In genomic region chr15:50563611-50564010, GRCm38 (mm10) we compare ENCODE assay signal across 24 mouse cellular contexts.
A peak's percentile ranks its signal among the peaks of the same experiment; 100 is the strongest.
DNase-seq lines count a peak whose midpoint lies in the region; ATAC-seq and TF ChIP-seq lines count a peak whose summit lies in the region.
"Had no signal": no experiment of that assay in that cellular context is flagged by ENCODE, and none has a peak within 500 bp of the region (broad histone marks: within the 10 kb centered on the region; RNA-seq: fewer than 3 reads in every experiment).

No protein-coding gene starts in this region.

- no peaks in the 10 kb centered on the region for H3K36me3 ChIP-seq in midbrain, postnatal 0 days (ENCODE audit: insufficient read depth, low read length)
- no peaks in the 10 kb centered on the region for H3K36me3 ChIP-seq in midbrain, embryonic 16.5 days (ENCODE audit: control insufficient read depth, insufficient read depth, low read length)
- H3K36me3 ChIP-seq: liver, embryonic 12.5 days; midbrain, embryonic 10.5 days; midbrain, embryonic 15.5 days; neural tube, embryonic 12.5 days had no signal

- no peak for TF ChIP-seq CTCF in midbrain, postnatal 0 days (IDR thresholded peaks at IDR 0.05)

- DNase-seq in adrenal gland, postnatal 25 days: peak; percentile 9
- DNase-seq in adrenal gland, adult 2 months: no peak
- peak; percentile 10 for DNase-seq in kidney, postnatal 10 days
- no peak for DNase-seq in kidney, adult 11 months
- DNase-seq in midbrain, postnatal 0 days (ENCODE audit: low spot score): peak; percentile 12
- DNase-seq in brain, adult 2 months (ENCODE audit: low read depth, low spot score): peak; percentile 8
- DNase-seq: cerebellum, adult 9-10 months; gastrocnemius, postnatal 14 days; heart, postnatal 14 days; kidney, postnatal 25 days; liver, postnatal 0 days; lung, postnatal 14 days; thymus, adult 2 months; thymus, postnatal 36 days had no signal

- no peaks in the 10 kb centered on the region for H3K27me3 ChIP-seq in midbrain, postnatal 0 days (ENCODE audit: insufficient read depth, low read length)
- no peaks in the 10 kb centered on the region for H3K27me3 ChIP-seq in midbrain, embryonic 16.5 days (ENCODE audit: control insufficient read depth, insufficient read depth, low read depth, low read length)
- H3K27me3 ChIP-seq: forebrain, embryonic 13.5 days; liver, embryonic 12.5 days; midbrain, embryonic 15.5 days; neural tube, embryonic 12.5 days had no signal

- H3K9ac ChIP-seq in midbrain, postnatal 0 days (replicated peaks; ENCODE audit: low read length, poor library complexity, severe bottlenecking): no peak overlapping the region
- no peak overlapping the region for H3K9ac ChIP-seq in midbrain, embryonic 16.5 days (ENCODE audit: low read depth, low read length)
- H3K9ac ChIP-seq: forebrain, embryonic 13.5 days; liver, embryonic 12.5 days; liver, postnatal 0 days; midbrain, embryonic 15.5 days; neural tube, embryonic 12.5 days had no signal

- H3K4me2 ChIP-seq in midbrain, postnatal 0 days (ENCODE audit: low read depth, low read length, poor library complexity, severe bottlenecking): no peak overlapping the region
- no peak overlapping the region for H3K4me2 ChIP-seq in midbrain, embryonic 16.5 days (ENCODE audit: low read length)
- H3K4me2 ChIP-seq: forebrain, embryonic 13.5 days; liver, embryonic 12.5 days; midbrain, embryonic 15.5 days; neural tube, embryonic 12.5 days had no signal

- H3K9me3 ChIP-seq in midbrain, postnatal 0 days (ENCODE audit: low read length): no peaks in the 10 kb centered on the region
- no peaks in the 10 kb centered on the region for H3K9me3 ChIP-seq in midbrain, embryonic 16.5 days (replicated peaks; ENCODE audit: control insufficient read depth, low read length, poor library complexity, severe bottlenecking)
- H3K9me3 ChIP-seq: forebrain, embryonic 13.5 days; liver, embryonic 12.5 days; midbrain, embryonic 10.5 days; midbrain, embryonic 15.5 days; neural tube, embryonic 12.5 days had no signal

- WGBS in midbrain, postnatal 0 days: 80% methylated on average over 3 of the region's 3 CpGs
- WGBS in midbrain, embryonic 16.5 days: 83% methylated on average over 3 of the region's 3 CpGs

- H3K27ac ChIP-seq in midbrain, postnatal 0 days (ENCODE audit: low read depth, low read length): no peak overlapping the region
- H3K27ac ChIP-seq in midbrain, embryonic 16.5 days (ENCODE audit: low read length): no peak overlapping the region
- H3K27ac ChIP-seq: forebrain, embryonic 13.5 days; layer of hippocampus, adult 2 months; left cerebral cortex, adult 2 months; liver, embryonic 12.5 days; midbrain, embryonic 10.5 days; midbrain, embryonic 15.5 days; neural tube, embryonic 12.5 days had no signal

- no peaks in the 10 kb centered on the region for H3K4me1 ChIP-seq in midbrain, postnatal 0 days (ENCODE audit: insufficient read depth, low read length)
- no peaks in the 10 kb centered on the region for H3K4me1 ChIP-seq in midbrain, embryonic 16.5 days (ENCODE audit: control insufficient read depth, insufficient read depth, low read length)
- H3K4me1 ChIP-seq: forebrain, embryonic 13.5 days; liver, embryonic 12.5 days; midbrain, embryonic 10.5 days; midbrain, embryonic 15.5 days; neural tube, embryonic 12.5 days had no signal

- no peak overlapping the region for H3K4me3 ChIP-seq in midbrain, postnatal 0 days (ENCODE audit: low read depth, low read length)
- H3K4me3 ChIP-seq in midbrain, embryonic 16.5 days (ENCODE audit: low read depth, low read length): no peak overlapping the region
- H3K4me3 ChIP-seq: forebrain, embryonic 13.5 days; layer of hippocampus, adult 2 months; left cerebral cortex, adult 2 months; liver, embryonic 12.5 days; midbrain, embryonic 10.5 days; midbrain, embryonic 15.5 days; myocyte; neural tube, embryonic 12.5 days had no signal

- no peak for ATAC-seq in midbrain, postnatal 0 days (ENCODE audit: low FRiP score)
- no peak for ATAC-seq in midbrain, embryonic 16.5 days
- ATAC-seq: forebrain, embryonic 13.5 days; intestine, embryonic 16.5 days; liver, embryonic 12.5 days; liver, postnatal 0 days; midbrain, embryonic 15.5 days had no signal

Comparison
In these comparisons a context has a peak if more than half of its experiments do, and no peak if none do; other contexts are left out.
1. DNase-seq: peak in adrenal gland, postnatal 25 days (single experiment), kidney, postnatal 10 days (single experiment), midbrain, postnatal 0 days (single experiment) and brain, adult 2 months (single experiment); none in adrenal gland, adult 2 months (single experiment) and kidney, adult 11 months (single experiment).